Mouse (Mus musculus): ENCODE data around the gene Blnk.
A peak's percentile ranks its signal among the peaks of the same experiment; 100 is the strongest.

Blnk gene

DNA sequence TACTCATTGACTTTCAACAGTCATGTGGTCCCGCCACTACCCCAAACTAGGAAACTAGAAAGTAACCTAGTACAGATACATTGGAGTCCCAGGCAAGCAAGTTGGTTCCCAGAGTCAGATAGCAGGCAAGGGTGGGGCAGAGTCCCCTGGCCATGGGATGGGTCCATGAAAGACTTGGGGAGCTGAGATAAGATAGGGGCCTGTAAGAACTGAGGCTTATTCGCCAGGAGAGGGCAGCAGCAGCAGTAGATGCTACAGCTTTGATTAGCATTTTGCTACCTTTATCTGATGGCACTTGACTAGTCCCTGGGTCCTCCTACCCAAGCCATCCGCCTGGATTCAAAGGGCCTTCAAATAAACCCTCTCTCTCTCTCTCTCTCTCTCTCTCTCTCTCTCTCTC lies 5.2 kb upstream of the Blnk start:
- no peak for DNase-seq

DNA sequence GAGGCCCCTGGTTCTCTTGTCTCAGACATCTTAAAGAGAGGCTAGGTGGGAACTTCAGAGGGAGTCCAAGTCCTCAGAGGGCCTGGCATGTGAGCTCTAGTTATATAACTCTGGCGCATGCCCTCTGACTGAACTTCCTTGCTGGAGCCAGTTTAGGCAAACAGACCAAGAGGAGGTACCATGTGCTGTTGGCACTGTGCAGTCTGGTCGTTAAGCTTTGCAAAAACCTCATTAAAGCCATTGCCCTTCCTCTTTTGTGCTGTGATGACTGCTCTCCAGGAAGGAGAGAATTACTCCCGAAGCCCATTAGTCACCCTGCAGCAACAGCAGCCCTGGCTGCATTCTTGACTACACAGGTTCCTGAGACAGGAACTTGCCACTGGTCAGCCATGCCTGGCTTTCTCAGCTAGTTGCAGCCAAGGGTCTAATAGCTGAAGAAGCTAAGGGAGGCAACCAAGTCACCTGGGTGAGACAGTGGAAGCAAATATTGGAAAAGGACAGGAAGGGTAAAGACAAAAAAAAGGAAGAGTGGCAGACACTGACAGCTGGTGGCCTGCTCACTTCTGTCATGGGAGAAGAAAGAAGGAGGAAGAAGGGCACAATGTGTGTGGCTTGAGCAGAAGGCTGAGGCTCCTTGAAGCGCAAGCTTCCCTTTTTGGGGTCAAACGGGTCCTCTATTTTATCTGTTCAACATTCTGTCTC lies 4.3 kb upstream of the Blnk start:
- DNase-seq: peak; percentile 27 to 30

DNA sequence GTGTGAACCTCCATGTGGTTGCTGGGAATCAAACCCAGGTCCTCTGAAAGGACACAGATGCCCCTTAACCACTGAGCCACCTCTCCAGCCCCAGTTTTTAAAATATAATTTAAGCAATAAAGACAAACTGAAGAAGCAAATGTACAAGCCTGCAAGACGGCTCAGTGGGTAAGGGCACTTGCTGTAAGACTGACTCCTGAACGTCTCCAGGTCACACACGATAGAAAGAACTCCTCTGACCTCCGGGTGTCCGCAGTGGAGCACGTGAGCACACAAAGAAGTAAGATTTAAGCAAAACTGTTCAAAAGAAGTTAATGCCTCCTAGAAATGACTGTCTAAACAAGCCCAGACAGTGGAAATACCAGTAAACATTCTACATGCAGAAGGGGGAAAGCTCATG lies 2.4 kb upstream of the Blnk start:
- DNase-seq: no peak

DNA sequence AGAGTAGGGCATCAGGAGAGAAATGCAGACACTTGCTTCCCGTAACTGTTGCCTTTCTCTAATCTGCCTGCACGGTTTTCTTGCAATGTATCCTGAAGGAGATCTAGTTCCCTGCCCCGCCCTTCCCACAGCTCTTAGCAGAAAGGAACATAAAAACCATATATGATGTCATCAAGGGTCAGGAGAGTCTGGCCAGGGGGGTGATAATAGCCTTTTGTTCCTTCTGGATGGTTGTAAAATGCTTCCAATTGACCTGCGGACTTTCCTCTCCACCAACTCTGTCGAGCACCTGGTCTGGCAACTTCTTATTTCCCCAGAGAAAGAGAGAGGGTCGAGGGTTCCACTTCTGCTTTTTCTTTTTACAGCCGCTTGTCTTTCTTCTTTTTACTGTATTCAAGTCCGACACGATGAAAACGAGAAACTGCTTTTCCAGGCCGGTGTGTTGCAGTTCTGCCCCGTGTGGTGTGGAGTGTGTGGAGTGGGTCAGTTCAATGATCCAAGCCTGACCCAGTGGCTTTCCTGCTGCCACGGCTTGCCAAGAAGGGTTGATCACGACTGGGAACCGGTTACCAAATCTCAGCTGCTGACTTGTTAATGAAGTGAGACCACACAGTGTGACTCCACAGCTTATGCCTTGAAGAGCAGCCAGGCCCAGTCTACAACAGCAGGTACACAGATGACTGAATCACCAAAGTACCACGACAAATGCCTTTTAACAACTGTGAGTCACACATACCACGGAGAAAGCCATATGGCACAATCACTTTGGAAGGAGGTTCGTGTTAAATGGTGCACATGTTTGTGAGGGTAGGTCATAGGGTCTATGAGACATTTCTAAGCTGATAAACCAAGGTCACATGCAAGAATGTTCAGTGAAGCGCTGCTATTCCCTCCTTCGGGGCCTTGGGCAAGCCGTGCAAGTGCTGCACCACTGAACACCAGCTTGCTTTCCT lies 1.4 kb upstream of the Blnk start:
- DNase-seq: no peak

DNA sequence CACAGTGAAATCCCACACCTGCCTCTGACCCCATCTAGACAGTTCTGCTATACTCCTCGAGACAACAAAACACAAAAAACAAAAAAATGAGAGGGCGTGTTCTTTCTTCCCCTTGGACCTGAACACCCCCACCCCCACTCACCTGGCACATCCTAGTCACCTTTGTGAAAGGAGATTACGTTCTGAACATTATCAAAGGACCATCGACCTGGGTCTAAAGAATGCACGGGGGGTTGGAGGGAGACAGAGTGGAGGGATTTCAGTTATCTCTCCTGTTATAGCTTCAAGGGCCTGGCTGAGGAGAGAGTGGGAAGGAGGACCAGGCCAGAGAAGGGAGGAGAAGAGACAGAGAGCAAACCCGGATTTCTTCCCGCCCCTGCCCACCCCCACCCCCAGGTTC lies 576 bp upstream of the Blnk start:
- no peak for DNase-seq

DNA sequence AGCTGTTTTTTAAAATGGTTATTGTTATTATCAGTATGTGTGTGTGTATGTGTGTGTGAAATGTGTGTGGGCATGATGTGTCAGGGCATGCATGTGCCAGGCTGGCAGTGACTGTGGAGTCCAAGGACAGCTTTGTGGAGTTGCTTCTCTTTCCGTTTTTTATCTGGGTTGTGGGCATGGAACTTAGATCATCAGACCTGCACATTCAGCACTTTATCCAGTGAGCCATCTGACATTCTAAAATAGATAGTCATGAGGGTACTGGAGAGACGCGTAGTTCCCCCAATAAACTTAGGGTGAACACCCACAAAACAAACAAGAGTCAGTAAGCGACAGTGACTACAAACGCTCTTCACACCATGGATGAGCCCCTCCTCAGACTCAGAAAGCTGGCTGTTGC lies 979 bp downstream of the Blnk start:
- DNase-seq: no peak

DNA sequence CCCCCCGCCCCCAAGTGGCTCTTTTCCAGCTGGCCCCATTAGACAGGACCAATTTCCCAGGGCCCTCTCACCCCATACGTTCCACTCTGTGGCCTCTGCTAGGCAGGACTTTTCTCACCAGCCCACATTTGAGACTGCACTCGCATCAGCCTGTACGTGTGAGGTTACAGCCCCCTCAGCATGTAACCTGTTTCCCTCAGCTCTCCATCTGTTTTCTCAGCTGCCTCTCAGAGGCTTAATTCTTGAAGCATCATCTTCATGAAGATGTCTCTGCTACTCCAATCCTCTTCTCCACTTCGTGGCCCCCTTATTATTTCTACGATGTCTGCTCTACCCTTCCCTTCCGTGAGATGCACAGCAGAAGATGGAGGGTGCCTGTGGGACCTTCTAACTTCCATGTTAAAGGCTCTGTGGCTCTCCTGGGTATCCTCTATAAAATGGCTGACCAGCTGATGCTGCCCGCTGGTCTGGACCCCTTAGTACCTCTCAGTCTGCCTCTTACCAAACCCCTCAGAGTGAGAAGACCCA lies 1.8 kb downstream of the Blnk start:
- no peak for DNase-seq

DNA sequence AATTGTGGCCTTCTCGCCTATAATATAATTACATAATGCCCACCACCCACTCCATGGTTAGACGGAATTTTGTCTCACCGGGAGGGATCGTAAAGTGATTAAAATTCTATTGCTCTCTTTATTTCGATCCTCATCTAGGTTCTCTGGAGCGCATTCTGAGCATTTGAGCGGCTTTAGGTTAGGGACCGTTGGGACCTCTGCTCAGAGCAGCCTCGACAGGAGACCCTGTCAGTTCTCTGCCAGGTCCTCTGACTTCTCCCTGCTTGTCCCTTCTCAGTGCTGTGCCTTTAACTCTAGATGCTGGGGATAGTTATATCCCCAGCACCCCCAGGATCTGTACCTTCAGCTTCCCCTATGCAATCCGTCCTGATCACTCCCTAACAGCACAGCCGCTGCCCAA lies 2.2 kb downstream of the Blnk start:
- no peak for DNase-seq

DNA sequence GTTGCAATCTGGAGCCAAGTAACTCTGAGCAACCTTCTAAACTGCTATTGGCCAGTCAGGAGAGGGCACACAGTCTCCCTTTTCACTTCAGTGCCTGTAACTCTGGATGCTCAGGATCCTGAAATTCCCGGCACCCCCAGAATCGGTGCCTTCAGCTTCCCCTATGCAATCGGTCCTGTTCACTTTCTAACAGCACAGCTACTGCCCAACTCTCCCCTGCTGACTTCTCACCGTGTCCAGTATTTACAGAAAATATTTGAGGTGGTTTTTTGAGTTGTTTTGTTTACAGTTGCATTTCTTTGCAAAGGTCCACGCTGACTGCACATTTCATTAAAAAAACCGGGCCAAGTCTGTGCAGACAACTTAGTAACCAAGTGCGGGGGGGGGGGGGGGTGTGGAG lies 2.7 kb downstream of the Blnk start:
- DNase-seq: no peak

DNA sequence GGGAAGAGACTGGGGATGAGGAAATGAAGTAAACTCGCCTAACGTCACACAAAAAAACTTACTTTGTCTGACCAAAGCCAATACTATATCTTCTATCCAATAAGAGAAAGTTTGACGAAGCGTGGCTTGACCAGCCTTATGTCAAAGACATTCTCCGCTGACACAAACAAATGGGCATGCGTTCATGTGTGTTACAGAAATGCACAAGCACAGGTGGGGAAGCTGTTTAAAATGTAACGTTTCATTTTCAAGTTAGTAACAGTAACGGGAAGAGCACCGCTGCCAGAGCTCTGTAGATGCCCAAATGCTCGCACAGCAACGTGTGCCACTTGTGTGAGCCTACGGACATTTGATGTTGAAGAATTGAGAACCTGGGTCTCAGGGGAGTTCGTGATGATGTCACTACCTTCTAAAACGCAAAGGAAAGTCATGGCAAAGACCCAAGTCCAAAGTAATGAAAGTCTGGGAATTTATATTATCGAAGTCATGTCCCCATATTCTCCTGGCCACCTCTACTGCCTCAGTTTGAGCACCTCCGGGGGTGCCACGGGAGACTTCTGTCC lies 3.5 kb downstream of the Blnk start:
- DNase-seq: no peak

DNA sequence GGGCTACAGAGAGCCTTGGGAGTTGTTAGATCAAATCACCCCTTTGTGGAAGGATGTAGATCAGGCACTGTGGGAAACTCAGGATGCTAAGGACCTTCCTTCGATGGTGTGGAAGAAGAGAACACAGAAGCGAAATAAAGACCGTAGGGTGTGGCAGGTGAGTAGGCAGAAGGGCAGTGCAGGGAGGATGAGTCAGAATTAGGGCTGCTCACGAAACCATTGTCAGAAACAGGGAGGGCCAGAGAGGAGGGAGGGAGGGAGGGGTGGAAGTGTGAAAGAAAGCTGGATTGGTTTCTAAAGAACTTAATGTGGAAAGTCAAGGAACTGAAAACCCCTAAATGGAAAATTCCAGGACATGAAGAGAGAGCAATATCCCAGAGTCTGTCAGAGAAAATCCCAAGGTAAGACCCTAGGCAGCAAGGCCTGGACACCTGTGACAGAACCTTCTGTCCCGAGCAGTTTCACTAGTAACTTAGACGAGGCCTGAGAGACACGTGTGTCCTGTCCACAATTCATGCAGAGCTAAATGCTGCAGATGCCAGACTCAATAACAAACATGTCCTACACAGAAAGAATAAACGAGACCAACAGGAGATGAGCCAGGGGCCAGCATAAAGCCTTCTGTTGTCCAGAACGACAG lies 4.3 kb downstream of the Blnk start:
- DNase-seq: no peak

DNA sequence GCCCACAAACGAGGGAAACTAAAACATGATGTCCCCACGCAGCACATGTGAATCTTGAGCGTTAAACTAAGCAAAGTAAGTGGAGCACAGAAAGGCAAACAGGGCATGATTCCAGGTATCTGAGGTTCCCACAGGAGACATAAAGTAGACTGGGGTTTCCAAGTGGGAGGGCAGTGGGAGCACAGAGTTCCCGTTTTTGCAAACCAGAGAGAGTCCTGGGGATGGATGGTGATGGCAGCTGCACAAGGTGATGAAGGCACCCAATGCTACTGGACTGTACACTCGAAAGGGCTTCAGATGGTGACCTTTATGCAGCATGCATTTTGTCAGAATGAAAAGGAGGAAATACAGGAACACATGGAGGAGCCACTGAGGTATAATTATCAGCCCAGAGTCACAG lies 5.5 kb downstream of the Blnk start:
- DNase-seq: no peak

DNA sequence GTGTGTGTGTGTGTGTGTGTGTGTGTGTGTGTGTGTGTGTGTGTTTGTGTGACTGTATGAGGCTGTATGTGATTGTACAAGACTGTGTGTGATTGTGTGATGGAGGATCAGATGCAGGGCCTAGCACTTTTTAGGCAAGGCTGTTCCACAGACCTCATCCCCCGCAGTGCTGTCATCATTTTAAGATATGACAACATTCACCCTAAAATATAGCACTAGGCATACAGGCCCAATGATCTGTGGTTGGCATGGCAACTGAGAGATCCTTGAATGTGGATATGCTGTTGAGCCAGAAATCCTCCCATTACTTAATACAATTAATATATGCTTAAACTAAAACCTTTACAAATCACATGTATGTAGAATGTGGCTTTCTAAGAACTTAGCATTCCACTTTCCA lies 9.8 kb downstream of the Blnk start:
- DNase-seq: no peak

DNA sequence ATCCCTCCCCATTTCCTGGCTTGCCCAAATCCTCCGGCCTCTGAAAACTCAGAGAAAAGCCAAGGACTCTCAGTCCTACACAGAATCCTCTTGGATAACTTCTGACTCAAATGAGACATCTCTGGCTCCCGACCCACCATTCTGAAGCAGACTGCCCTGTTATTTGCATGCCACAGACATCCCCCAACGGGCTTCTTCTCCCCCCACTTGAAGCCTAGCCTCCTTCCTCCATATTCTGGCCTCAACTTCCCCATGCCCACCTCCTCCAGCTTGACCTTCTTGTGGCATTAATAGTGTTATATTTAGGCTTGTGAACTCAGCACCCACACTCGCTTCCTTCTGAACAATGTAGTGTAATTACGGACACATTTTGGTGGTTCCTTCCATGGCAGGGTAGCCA lies 13.7 kb downstream of the Blnk start:
- no peak for DNase-seq

DNA sequence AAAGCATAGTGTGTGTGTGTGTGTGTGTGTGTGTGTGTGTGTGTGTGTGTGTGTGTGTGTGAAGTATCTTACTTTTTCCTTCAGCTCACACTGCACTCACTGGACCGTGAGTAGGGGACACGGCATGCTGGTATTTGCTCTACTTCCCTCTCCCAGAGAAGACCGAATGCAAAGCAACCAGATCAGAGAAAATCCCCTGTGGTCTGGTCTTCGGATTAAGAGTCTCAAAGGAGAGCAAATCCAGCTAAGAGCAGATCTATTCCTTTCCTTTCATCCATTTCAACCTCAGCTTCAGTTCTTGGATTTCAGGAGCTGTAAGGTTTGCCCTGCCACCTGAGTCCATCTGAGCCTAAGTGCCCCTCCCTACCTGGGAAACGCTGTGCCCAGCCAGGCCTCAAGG lies 16.3 kb downstream of the Blnk start:
- no peak for DNase-seq

DNA sequence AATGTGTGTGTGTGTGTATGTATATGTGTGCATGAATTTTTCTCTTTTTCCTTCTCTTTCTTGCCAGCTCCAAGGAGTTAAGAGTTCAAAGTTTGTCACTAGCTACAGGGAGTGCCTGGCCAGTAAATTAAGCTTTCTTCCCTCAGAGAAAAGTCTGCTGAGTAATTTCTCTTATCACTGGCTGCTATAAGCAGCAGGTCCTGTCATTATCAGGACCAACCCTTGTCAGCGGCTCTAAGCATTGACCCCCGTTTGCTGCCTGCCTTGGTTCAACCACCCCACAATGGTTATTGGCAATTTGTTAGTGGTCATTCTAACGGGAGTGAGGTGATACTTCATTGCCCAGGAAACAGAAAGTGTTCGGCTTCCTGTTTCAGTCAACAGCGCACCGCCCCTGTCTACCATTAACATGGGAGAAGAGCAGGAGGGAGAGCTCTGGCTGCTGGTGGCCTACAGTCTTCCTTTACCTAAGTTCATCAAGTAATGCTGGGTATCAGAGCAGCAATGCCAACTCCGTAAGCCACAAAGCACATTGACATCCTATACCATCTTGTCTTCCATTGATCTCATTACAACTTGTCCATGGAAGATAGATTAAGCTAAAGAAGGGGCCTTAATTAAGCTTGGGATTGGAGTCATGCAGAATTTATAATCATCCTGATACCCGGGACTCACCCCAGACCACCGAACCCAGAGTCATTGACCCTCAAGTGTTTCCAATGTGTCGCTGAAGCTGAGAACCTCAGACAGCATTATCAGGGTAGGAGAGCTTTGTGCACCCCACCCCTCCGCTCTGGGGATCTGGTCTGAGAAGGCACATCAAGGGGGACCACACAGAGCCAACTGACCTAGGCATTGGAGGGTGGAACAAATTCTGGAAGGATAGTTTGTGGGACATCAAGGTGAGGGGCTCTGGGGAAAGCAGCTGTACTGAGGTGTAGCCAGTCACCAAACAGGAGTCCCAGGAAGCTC lies 17.1 kb downstream of the Blnk start:
- no peak for DNase-seq

DNA sequence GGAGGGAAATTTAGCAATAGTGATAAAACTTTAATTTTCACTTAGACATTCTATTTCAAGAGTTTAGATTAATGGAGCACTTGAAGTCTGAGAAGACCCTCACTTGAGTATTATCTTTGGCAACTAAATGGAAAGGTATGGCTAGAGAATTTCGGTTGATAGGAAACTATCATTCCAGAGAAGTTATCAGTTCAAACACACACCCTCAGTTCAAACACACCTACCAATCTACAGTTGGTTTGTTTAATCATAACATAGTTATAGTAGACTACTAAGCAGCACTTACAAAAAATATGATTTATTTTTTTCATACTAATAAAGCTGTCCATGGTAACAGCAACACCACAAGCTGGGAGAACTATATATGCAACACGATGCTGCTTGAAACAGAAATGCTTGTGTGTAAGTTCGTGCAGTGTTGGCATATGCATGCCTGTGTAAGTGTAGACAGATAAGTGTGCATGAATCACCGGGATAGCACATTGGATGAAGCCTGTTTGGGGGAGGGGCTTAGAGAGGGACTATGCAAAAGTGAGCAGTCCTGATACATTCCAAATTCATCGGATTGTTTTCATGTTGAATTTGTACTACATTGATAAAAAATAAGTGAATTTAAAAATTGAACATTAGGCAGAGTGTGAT lies 22.9 kb downstream of the Blnk start:
- DNase-seq: no peak

DNA sequence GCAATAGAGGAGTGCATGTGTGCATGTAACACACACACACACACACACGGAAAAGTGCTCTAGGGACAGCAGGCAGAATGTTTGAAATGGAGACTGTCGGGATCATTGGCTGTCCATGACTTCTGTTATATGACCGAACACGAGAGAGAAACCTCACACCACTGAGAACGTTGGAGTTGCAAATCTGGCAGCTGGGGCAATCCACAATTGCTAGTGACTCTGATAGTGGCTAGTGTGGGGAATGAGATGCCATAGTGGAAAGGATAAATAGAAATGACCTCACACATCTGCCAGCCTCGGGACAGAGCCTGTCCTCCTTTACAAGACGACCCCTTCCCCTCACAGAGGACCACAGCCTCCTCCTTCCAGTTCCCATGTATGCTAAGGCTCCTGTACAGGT lies 23.6 kb downstream of the Blnk start:
- DNase-seq: no peak

DNA sequence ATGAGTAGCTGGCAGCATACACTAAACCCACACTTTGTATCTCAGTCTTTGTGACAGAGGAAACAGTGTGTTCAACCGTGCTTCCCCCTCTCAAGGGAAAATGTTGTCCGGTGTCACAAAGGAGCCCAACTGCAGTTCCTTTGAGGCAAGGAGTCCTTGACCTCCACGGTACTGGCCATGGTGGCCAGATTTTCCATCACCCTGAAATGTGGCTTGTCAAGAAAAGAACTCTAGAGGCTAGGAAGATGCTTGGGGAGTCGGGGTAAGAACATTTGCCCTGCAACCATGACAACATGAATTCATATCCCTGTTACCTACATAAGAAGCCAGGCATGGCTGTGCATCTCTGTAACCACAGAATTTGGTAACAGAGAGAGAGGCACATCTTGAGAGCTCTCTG lies 24.0 kb downstream of the Blnk start:
- no peak for DNase-seq

DNA sequence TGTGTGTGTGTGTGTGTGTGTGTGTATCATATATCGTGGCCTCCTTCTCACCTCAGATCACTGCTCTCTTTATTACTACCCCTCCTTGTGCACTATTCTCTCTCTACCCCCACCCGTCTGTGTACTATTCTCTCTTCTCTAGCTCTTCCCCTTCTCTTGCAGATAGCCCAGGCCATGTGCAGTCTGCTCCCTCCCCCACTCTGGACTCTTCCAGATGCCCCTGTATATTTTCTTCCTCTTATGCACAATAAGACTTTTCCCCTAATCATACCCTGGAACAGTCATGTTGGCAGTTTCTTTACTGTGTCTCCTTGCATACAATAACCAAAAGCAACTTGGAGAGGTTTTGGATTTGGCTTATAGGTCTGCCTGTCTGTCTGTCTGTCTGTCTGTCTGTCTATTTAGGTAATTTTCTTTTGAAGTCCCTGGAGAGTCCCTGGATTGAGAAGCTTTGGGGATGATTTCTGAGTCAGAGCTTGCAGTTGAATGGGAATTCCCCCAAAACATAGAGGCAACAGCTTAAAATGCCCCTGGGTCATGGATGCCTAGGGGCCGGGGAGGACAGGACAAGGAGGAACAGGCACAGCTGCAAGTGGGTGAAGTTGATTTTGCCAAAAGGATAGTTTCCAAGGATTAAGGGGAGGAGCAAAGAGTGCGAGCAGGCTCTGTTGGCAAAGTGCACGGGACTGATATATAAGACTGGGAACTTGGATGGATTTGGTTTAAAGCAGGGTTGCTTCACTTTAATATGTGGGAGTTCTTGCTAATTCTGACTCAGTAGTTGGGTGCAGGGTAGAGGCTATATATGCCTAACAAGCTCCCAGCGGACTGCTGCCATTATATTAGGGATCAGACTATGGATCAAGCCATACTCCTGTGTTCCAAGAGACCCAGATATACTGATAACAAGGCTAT lies 29.1 kb downstream of the Blnk start:
- DNase-seq: no peak
